Mouse (Mus musculus): Measurements from ENCODE around the gene Tnc. TPM values are rescaled to one million over a fixed set of nuclear protein-coding genes. Genes with fewer than 3 reads are reported as not detected.

Tnc gene
- polyA plus RNA-seq, 1 experiment from 2014 or later, result 44.1 TPM

DNA sequence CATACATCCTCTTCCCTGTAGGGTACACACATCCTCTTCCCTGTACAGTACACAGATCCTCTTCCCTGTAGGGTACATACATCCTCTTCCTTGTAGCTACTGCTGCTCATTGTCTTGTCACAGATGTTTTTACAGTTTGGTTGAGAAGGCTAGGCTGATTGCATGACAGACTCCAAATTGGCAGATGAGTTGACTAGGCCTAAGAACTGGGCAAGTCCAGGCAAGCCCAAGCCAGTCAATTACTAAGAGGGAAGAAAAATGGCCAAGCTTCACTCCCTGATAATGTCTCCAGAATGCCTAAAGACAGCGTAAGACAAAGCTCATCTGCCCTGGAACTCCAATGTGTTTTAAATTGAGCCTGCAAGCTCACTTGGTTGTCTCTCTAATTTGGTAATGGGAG, 36.9 kb downstream of the Tnc start:
- H3K36me3 ChIP-seq (ENCODE audit: control insufficient read depth, insufficient read depth), result no peaks in the 10 kb centered on the region
- H3K4me1 ChIP-seq (replicated peaks; ENCODE audit: control insufficient read depth, insufficient read depth, low read length), result no peaks in the 10 kb centered on the region
- ATAC-seq, result no peak
- H3K9me3 ChIP-seq (ENCODE audit: control insufficient read depth, low read length), result no peaks in the 10 kb centered on the region
- WGBS, result 90% methylated on average over 1 of the region's 1 CpGs
- H3K4me2 ChIP-seq (ENCODE audit: low read length), result no peak overlapping the region
- no peak overlapping the region for H3K4me3 ChIP-seq (replicated peaks; ENCODE audit: low read length)
- H3K9ac ChIP-seq (replicated peaks; ENCODE audit: low read depth, low read length), result no peak overlapping the region
- no peak overlapping the region for H3K27ac ChIP-seq (ENCODE audit: low read length)
- H3K27me3 ChIP-seq (replicated peaks; ENCODE audit: control insufficient read depth, insufficient read depth, low read length), result no peaks in the 10 kb centered on the region

DNA sequence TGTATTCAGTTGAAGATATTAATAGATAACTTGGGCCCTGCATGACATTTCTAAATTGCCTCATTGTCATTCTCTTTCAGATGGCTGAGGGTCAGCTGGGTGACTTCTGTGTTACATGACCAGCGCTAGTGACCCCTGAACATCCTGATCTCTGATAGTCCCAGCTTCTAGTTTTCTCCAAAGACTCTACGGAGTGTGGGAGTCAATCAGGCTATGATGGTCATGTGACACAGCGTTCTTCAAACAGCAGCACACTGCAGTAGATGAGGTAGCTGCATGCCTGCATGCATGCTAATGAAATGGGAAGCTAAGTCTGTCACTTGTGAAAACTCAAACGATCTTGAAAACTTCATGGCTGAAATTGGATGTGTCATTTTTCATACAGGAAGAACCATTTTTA, 41.6 kb downstream of the Tnc start:
- 82% methylated on average over 4 of the region's 4 CpGs for WGBS
- Histone ChIP-seq H3K9me3 (ENCODE audit: control insufficient read depth, low read length) (no peaks in the 10 kb centered on the region), H3K4me2 (ENCODE audit: low read length) (no peak overlapping the region), H3K36me3 (ENCODE audit: control insufficient read depth, insufficient read depth) (no peaks in the 10 kb centered on the region), H3K9ac (replicated peaks; ENCODE audit: low read depth, low read length) (no peak overlapping the region), H3K27ac (ENCODE audit: low read length) (no peak overlapping the region), H3K4me3 (replicated peaks; ENCODE audit: low read length) (no peak overlapping the region), H3K27me3 (replicated peaks; ENCODE audit: control insufficient read depth, insufficient read depth, low read length) (no peaks in the 10 kb centered on the region), H3K4me1 (replicated peaks; ENCODE audit: control insufficient read depth, insufficient read depth, low read length) (0 out of 2 replicates have a peak, but pooled peaks cover 3% of the 10 kb centered on the region)
- ATAC-seq, result peak; percentile 43; the same call in 1 of the 2 replicates

DNA sequence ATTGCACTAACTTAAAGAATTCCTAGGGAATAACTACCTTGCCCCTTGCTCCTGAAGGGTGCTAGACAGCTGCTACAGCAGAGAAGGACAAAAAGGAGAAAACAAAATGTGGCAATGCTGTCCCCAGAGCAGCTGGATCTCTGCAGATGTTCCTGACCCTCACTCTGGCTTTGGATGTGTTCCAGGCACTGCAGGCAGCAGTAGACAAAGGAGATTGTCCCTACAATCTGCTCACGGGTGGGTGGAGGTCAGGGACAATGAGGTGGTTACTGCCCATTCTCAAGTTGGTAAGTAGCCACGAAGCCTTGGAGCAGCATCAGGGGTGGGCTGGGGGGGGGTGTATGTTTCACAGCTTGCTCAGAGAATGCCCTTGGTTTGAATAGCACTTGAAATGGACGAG, 43.1 kb downstream of the Tnc start:
- 0 out of 2 replicates have a peak, but pooled peaks have one; percentile 22 for ATAC-seq
- no peaks in the 10 kb centered on the region for H3K36me3 ChIP-seq (ENCODE audit: control insufficient read depth, insufficient read depth)
- H3K4me3 ChIP-seq (replicated peaks; ENCODE audit: low read length), result no peak overlapping the region
- no peaks in the 10 kb centered on the region for H3K27me3 ChIP-seq (replicated peaks; ENCODE audit: control insufficient read depth, insufficient read depth, low read length)
- WGBS, result 16% methylated on average over 3 of the region's 3 CpGs
- H3K9me3 ChIP-seq (ENCODE audit: control insufficient read depth, low read length), result no peaks in the 10 kb centered on the region
- H3K9ac ChIP-seq (replicated peaks; ENCODE audit: low read depth, low read length), result no peak overlapping the region
- H3K27ac ChIP-seq (ENCODE audit: low read length), result no peak overlapping the region
- 0 out of 2 replicates have a peak, but pooled peaks cover 3% of the 10 kb centered on the region for H3K4me1 ChIP-seq (replicated peaks; ENCODE audit: control insufficient read depth, insufficient read depth, low read length)
- no peak overlapping the region for H3K4me2 ChIP-seq (ENCODE audit: low read length)

DNA sequence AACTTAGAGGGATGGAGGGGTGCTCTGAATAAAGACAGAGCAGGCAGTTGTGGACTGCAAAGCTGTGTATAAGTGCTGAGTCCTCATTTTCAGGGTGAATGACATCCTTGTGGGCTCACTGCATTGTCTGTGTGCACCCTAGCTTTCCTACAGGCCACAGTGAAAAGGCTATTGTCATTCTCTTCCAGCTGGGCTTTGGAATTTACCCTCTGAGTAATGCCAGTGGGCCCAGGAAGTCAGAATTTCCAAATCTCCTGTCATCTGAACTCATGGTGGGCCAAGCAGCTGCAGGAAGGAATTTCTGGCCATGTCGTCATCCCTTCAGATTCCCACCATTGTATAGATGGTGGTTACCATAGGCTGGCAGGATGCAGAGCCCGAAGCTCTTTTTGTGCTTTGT, 44.6 kb downstream of the Tnc start:
- no peak overlapping the region for H3K27ac ChIP-seq (ENCODE audit: low read length)
- H3K36me3 ChIP-seq (ENCODE audit: control insufficient read depth, insufficient read depth), result no peaks in the 10 kb centered on the region
- no peak overlapping the region for H3K4me2 ChIP-seq (ENCODE audit: low read length)
- H3K4me3 ChIP-seq (replicated peaks; ENCODE audit: low read length), result no peak overlapping the region
- no peak overlapping the region for H3K9ac ChIP-seq (replicated peaks; ENCODE audit: low read depth, low read length)
- no peaks in the 10 kb centered on the region for H3K9me3 ChIP-seq (ENCODE audit: control insufficient read depth, low read length)
- H3K4me1 ChIP-seq (replicated peaks; ENCODE audit: control insufficient read depth, insufficient read depth, low read length), result 0 out of 2 replicates have a peak, but pooled peaks cover 3% of the 10 kb centered on the region
- WGBS, result 25% methylated on average over 2 of the region's 2 CpGs
- no peak for ATAC-seq
- no peaks in the 10 kb centered on the region for H3K27me3 ChIP-seq (replicated peaks; ENCODE audit: control insufficient read depth, insufficient read depth, low read length)

DNA sequence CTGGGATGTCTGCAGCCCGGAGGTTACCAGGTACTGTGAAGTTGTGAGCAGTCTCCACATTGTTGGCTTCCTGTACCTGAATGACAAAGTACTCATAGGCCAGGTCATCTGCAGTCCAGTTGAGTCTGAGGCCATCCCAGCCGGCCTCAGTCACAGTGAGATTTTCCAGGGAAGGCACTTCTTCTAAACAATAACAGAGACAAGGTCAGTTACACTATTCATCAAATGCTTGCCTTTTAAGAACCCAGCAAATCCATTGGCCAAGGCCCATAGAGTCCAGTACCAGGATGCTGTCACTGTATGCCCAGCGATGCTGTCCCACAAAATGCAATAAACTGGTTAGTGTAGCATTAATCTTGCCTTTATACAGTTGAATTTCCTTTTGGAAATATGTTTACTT, 46.0 kb downstream of the Tnc start:
- Histone ChIP-seq H3K9ac (replicated peaks; ENCODE audit: low read depth, low read length) (no peak overlapping the region), H3K27me3 (replicated peaks; ENCODE audit: control insufficient read depth, insufficient read depth, low read length) (no peaks in the 10 kb centered on the region), H3K9me3 (ENCODE audit: control insufficient read depth, low read length) (no peaks in the 10 kb centered on the region), H3K4me1 (replicated peaks; ENCODE audit: control insufficient read depth, insufficient read depth, low read length) (0 out of 2 replicates have a peak, but pooled peaks cover 3% of the 10 kb centered on the region), H3K4me2 (ENCODE audit: low read length) (no peak overlapping the region), H3K36me3 (ENCODE audit: control insufficient read depth, insufficient read depth) (no peaks in the 10 kb centered on the region), H3K27ac (ENCODE audit: low read length) (no peak overlapping the region), H3K4me3 (replicated peaks; ENCODE audit: low read length) (no peak overlapping the region)
- WGBS, result 89% methylated on average over 3 of the region's 3 CpGs
- ATAC-seq, result no peak

DNA sequence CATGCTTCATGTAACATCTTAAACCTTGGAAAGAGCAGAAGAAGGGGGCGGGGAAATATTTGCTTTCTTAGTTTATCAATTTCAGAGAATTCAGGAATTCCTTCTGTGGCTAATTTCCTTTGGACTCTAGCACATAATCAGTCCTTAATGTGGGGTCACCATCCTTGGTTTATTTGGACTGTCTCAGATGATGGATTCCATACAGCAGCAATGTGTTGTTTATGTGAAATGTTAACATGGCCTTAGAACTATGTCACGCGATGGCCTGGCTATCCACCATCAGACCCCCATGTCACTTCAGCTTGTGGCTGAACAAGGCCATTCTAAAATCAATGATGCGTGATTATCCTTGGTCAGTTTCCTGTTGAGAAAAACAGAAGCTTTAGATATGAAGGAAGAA, 46.5 kb downstream of the Tnc start:
- no peak overlapping the region for H3K4me3 ChIP-seq (replicated peaks; ENCODE audit: low read length)
- H3K27me3 ChIP-seq (replicated peaks; ENCODE audit: control insufficient read depth, insufficient read depth, low read length), result no peaks in the 10 kb centered on the region
- no peak overlapping the region for H3K27ac ChIP-seq (ENCODE audit: low read length)
- H3K4me2 ChIP-seq (ENCODE audit: low read length), result no peak overlapping the region
- 95% methylated on average over 4 of the region's 4 CpGs for WGBS
- H3K9ac ChIP-seq (replicated peaks; ENCODE audit: low read depth, low read length), result no peak overlapping the region
- 0 out of 2 replicates have a peak, but pooled peaks cover 3% of the 10 kb centered on the region for H3K4me1 ChIP-seq (replicated peaks; ENCODE audit: control insufficient read depth, insufficient read depth, low read length)
- no peaks in the 10 kb centered on the region for H3K9me3 ChIP-seq (ENCODE audit: control insufficient read depth, low read length)
- H3K36me3 ChIP-seq (ENCODE audit: control insufficient read depth, insufficient read depth), result no peaks in the 10 kb centered on the region
- no peak for ATAC-seq

DNA sequence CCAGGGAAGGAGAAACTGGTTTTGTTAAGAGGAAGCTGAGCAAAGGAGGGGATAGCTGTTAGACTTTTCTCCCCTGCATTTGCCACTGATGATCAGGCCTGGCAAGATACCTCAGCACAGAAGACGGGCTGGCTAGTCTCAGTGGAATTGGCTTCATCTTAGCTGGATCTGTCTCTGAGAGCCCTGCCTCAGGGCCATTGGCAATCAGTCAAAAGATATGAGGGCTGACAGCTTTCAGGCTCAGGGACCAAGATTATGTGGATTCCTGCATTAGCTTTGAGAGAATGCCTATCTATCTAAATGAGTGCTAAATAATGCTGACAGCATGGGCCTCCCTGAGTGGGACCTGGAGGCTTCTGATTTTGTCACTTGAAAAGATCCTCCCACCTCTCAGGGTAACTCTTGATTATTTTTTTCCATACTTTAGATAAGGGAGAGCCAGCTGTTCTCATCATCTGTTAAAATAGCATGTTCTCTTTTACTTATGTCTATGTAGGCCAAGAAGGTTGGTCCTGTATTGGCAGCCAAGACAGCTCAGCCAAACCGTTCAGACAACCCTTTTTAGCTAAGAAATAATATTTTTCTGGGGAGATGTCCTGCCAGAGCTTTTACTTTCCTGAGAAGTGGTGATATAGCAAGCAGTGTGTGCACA, 53.2 kb downstream of the Tnc start:
- Histone ChIP-seq H3K9me3 (ENCODE audit: control insufficient read depth, low read length) (no peaks in the 10 kb centered on the region), H3K27me3 (replicated peaks; ENCODE audit: control insufficient read depth, insufficient read depth, low read length) (no peaks in the 10 kb centered on the region), H3K4me3 (replicated peaks; ENCODE audit: low read length) (no peak overlapping the region), H3K4me2 (ENCODE audit: low read length) (no peak overlapping the region), H3K36me3 (ENCODE audit: control insufficient read depth, insufficient read depth) (no peaks in the 10 kb centered on the region), H3K27ac (ENCODE audit: low read length) (no peak overlapping the region; the same call in 1 of the 2 replicates), H3K4me1 (replicated peaks; ENCODE audit: control insufficient read depth, insufficient read depth, low read length) (no peaks in the 10 kb centered on the region), H3K9ac (replicated peaks; ENCODE audit: low read depth, low read length) (no peak overlapping the region)
- WGBS, result 63% methylated on average over 2 of the region's 2 CpGs
- no peak; the same call in 1 of the 2 replicates for ATAC-seq

DNA sequence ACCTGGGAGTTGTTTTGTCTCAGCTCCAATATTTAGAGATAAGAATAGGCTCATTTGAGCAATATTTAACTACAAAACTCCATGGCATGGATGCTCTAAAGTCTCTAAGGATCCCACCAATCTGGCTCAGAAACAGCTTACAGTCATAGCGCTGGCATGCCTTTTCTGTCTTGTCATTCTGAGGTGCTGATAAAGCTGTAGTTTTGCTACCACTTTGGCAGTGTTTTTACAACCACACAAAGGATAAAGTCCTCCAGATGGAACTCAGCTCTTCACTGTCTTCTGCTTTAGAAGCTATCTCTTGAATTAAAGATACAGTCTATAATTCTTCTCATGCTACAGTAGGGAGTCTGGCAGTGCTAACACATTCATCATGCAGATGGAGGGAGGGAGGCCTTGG, 56.6 kb downstream of the Tnc start:
- Histone ChIP-seq H3K27me3 (replicated peaks; ENCODE audit: control insufficient read depth, insufficient read depth, low read length) (no peaks in the 10 kb centered on the region), H3K9me3 (ENCODE audit: control insufficient read depth, low read length) (no peaks in the 10 kb centered on the region), H3K4me3 (replicated peaks; ENCODE audit: low read length) (no peak overlapping the region), H3K4me1 (replicated peaks; ENCODE audit: control insufficient read depth, insufficient read depth, low read length) (no peaks in the 10 kb centered on the region), H3K9ac (replicated peaks; ENCODE audit: low read depth, low read length) (no peak overlapping the region), H3K4me2 (ENCODE audit: low read length) (no peak overlapping the region), H3K27ac (ENCODE audit: low read length) (no peak overlapping the region), H3K36me3 (ENCODE audit: control insufficient read depth, insufficient read depth) (no peaks in the 10 kb centered on the region)
- no peak for ATAC-seq
- 97% methylated on average over 1 of the region's 1 CpGs for WGBS

DNA sequence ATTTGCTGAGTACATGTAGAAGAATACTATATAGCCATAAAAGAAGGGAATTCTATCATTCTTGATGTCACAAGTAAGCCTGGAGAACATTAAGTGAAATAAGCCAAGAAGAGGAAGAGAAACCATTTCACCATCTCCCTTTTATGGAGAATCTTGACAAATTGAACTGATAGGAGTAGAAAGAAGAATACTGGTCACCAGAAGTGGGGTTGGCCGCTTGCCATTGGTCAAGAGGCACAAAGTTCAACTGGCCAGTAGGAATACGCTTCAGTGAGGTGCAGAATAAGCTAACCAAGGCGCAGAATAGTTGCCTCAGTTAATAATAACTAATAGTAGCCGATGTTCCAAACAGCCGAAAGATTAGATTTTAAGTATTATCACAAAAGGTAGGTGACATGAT, 58.7 kb downstream of the Tnc start:
- H3K27me3 ChIP-seq (replicated peaks; ENCODE audit: control insufficient read depth, insufficient read depth, low read length), result no peaks in the 10 kb centered on the region
- no peaks in the 10 kb centered on the region for H3K4me1 ChIP-seq (replicated peaks; ENCODE audit: control insufficient read depth, insufficient read depth, low read length)
- H3K9ac ChIP-seq (replicated peaks; ENCODE audit: low read depth, low read length), result no peak overlapping the region
- WGBS, result 94% methylated on average over 5 of the region's 5 CpGs
- ATAC-seq, result no peak
- H3K36me3 ChIP-seq (ENCODE audit: control insufficient read depth, insufficient read depth), result no peaks in the 10 kb centered on the region
- no peak overlapping the region for H3K27ac ChIP-seq (ENCODE audit: low read length)
- no peaks in the 10 kb centered on the region for H3K9me3 ChIP-seq (ENCODE audit: control insufficient read depth, low read length)
- no peak overlapping the region for H3K4me2 ChIP-seq (ENCODE audit: low read length)
- no peak overlapping the region for H3K4me3 ChIP-seq (replicated peaks; ENCODE audit: low read length)

DNA sequence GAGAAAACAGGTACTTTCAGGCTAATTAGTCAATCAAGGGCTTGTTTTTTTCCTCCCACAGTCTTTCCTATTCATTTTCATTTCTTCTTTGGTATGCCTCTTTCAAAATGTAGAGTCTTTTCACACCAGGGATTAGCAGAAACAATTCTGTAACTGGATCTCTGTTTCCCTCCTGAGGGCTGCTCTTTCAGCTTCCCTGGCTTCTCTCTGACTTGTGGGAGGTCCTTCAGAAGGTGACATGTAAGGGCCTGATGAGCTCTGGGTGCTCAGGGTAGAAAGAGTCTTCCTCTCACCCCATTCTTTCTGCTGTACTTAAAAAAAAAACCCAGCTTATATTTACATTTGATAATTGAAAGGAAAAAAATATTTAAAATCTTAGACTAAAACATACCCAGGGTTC, 60.2 kb downstream of the Tnc start:
- Histone ChIP-seq H3K9me3 (ENCODE audit: control insufficient read depth, low read length) (no peaks in the 10 kb centered on the region), H3K27ac (ENCODE audit: low read length) (no peak overlapping the region), H3K9ac (replicated peaks; ENCODE audit: low read depth, low read length) (no peak overlapping the region), H3K36me3 (ENCODE audit: control insufficient read depth, insufficient read depth) (no peaks in the 10 kb centered on the region), H3K4me1 (replicated peaks; ENCODE audit: control insufficient read depth, insufficient read depth, low read length) (no peaks in the 10 kb centered on the region), H3K4me2 (ENCODE audit: low read length) (no peak overlapping the region), H3K27me3 (replicated peaks; ENCODE audit: control insufficient read depth, insufficient read depth, low read length) (no peaks in the 10 kb centered on the region), H3K4me3 (replicated peaks; ENCODE audit: low read length) (no peak overlapping the region)
- ATAC-seq, result no peak
